Mouse (Mus musculus): Measurements from ENCODE around the gene Letm1. TPM values are rescaled to one million over a fixed set of nuclear protein-coding genes. Genes with fewer than 3 reads are reported as not detected.

The Letm1 gene
- total and polyA plus RNA-seq, 3 experiments = 60.2 to 148 (median 140) TPM

DNA sequence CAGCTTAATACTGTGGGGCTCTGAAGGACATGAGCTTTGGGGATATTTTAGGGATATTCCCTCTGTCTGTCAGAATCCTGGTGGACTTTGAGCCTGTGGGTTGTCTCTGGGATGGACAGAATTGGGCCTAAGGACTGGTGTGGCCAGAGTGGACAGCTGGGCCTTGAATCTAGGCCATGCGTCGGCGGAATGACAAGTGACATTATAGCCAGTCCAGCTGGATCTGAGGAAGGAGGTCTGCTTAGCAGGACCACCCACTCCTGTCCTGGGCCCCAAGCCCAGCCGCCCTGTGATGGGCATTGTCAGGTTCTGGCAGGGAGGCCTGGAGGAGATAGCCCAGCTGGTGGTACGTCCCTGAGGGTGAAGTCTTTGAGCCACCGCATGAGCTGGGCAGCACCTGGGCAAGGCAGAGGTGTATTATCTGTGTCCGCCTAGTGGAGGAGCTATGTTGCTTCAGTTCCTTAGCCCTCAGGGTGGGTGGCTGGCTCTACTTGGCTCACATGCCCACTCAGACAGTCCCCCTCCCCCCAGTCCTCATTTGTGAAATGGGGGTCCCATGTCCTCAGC is 56.5 kb downstream of the Letm1 start:
- Histone ChIP-seq H3K27me3 (ENCODE audit: control insufficient read depth, insufficient read depth, low read length) (peaks cover 10% of the 10 kb centered on the region), H3K9ac (ENCODE audit: low read depth, low read length) (no peak overlapping the region), H3K27ac (no peak overlapping the region), H3K4me3 (no peak overlapping the region), H3K36me3 (ENCODE audit: control insufficient read depth, insufficient read depth, low read length) (no peaks in the 10 kb centered on the region), H3K79me2 (replicated peaks; ENCODE audit: control insufficient read depth, insufficient read depth, low read length) (no peaks in the 10 kb centered on the region), H3K4me1 (ENCODE audit: control insufficient read depth, insufficient read depth, low read length) (no peaks in the 10 kb centered on the region)
- no peak for TF ChIP-seq CTCF (IDR thresholded peaks at IDR 0.05)
- TF ChIP-seq EP300 (IDR thresholded peaks at IDR 0.05; ENCODE audit: insufficient read depth, low read depth, low read length) = no peak
- TF ChIP-seq POLR2A (IDR thresholded peaks at IDR 0.05; ENCODE audit: insufficient read depth, low read depth, low read length) = no peak
- intact Hi-C loops (cut with DNase I) = no loop called here
- no peak for DNase-seq
- WGBS = 87% methylated on average over 7 of the region's 7 CpGs

DNA sequence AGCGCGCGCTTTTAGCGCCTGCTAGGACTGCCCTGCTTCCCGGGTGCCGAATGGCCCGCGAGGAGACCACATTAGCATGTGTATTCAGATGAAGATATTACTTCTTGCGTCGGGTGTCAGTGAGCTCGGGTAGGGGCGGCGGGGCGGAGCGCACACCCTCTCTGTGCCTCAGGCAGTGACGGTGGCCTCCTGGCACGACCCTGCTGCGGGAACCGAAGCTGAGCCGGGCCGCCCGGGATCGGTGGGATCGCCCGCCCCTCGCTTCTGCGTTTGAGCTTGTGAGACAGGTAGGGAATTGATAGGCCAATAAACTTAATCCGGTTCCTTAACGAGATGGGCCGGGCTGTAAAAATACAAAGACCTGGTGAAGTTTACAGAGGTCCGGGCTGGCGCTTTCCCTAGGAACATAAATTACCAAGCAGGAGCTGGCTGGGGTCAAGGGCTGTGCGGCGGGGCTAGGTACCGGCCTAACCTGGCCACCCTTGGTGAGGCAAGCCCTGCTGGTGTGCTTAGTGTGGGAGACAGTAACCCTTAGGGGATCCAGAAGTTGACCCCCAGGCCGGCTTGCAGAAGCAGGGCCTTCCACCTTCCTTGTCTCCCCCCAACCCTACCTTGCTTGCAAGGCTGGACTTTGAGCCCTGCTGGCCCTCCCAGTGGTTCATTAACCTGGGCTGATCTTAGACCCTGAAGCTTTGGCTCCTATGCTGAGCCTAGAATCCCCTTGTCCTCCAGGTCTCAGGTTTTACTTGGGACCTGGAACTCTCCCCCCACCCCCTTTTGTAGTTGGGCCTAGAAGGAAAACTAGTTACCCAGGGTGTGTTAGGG is 58.8 kb downstream of the Letm1 start:
- no peak for TF ChIP-seq EP300 (IDR thresholded peaks at IDR 0.05; ENCODE audit: insufficient read depth, low read depth, low read length)
- no peak for TF ChIP-seq POLR2A (IDR thresholded peaks at IDR 0.05; ENCODE audit: insufficient read depth, low read depth, low read length)
- WGBS = 46% methylated on average over 36 of the region's 36 CpGs
- H3K4me3 ChIP-seq = peak overlapping the region; percentile 92
- peaks cover 10% of the 10 kb centered on the region for H3K27me3 ChIP-seq (ENCODE audit: control insufficient read depth, insufficient read depth, low read length)
- no peaks in the 10 kb centered on the region for H3K79me2 ChIP-seq (replicated peaks; ENCODE audit: control insufficient read depth, insufficient read depth, low read length)
- H3K36me3 ChIP-seq (ENCODE audit: control insufficient read depth, insufficient read depth, low read length) = no peaks in the 10 kb centered on the region
- DNase-seq = no peak
- no peak overlapping the region for H3K27ac ChIP-seq
- peaks cover 1% of the 10 kb centered on the region; the same call in 1 of the 2 replicates for H3K4me1 ChIP-seq (ENCODE audit: control insufficient read depth, insufficient read depth, low read length)
- H3K9ac ChIP-seq (ENCODE audit: low read depth, low read length) = peak overlapping the region; percentile 43; the same call in 1 of the 2 replicates
- intact Hi-C loops (cut with DNase I) = no loop called here

DNA sequence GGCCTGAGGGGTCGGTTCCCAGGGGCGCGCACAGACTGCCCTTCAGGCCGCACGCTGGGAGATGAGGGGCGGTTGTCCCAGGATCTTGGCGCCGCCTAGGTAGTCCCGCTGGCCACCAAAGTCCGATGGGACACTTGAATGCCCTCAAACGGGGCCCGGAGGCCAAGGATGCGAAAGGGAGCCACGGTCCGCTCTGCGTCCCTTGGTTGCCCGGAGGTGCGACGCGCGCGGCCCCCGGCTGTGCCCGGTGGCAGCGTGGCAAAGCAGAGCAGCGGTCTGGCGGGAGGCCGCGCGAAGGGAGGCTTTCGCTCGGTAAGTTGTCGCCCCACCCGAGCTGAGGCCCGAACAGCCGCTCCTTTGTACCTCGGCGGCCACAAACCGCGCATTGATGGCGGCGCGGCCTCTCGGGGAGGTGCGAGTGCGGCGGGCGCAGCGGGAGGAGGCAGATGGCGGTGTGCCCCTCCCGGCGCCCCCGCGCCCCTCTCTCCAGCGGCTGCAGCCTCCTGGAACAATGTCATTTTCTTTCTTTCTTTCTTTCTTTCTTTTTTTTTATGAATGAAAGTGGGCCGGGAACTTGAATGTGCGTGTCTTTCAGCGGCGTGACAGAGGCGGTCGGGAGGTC is 59.5 kb downstream of the Letm1 start:
- 4% methylated on average over 61 of the region's 61 CpGs for WGBS
- intact Hi-C loops (cut with DNase I) = no loop called here
- Histone ChIP-seq H3K27me3 (ENCODE audit: control insufficient read depth, insufficient read depth, low read length) (peaks cover 10% of the 10 kb centered on the region), H3K4me3 (peak overlapping the region; percentile 92), H3K4me1 (ENCODE audit: control insufficient read depth, insufficient read depth, low read length) (peaks cover 1% of the 10 kb centered on the region; the same call in 1 of the 2 replicates), H3K79me2 (replicated peaks; ENCODE audit: control insufficient read depth, insufficient read depth, low read length) (no peaks in the 10 kb centered on the region), H3K27ac (no peak overlapping the region), H3K9ac (ENCODE audit: low read depth, low read length) (peak overlapping the region; percentile 43), H3K36me3 (ENCODE audit: control insufficient read depth, insufficient read depth, low read length) (no peaks in the 10 kb centered on the region)
- DNase-seq = peak; percentile 36 to 48
- no peak for TF ChIP-seq POLR2A (IDR thresholded peaks at IDR 0.05; ENCODE audit: insufficient read depth, low read depth, low read length)
- TF ChIP-seq CTCF (IDR thresholded peaks at IDR 0.05) = no peak; the same call in none of the 2 replicates
- no peak for TF ChIP-seq EP300 (IDR thresholded peaks at IDR 0.05; ENCODE audit: insufficient read depth, low read depth, low read length)

DNA sequence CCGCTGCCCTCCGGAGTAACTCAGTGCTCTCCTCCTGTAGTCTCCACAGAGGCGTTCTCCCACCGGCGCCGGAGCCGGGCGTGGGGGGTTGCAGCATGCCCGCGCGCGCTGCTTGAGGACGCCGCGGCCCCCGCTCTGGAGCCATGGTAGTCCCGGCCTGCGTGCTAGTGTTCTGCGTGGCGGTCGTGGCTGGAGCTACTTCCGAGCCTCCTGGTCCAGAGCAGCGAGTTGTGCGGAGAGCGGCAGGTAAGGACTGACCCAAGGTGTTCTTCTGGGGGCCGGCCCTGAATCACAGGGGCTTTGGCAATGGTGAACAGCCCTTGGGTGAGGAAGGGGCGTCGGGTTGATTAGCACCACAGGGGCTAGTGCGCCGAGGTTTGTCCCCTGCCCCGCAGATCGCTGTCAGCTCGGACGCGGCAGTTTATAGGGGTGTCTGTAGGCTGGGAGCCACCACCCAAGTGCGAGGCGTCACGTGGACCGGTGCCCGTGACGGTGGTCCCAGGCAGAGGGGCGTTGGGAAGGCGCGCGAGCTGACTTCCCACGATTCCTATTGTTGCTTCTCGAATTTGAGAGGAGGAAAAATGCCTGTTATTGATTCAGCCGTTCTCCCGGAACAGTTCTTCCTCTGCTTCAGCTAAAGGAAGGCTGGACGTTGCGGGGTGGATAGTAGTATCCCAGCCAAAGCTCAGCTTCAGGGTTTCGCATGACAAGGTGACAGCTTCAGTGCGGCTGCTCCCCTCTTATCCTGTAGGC is 60.2 kb downstream of the Letm1 start:
- Histone ChIP-seq H3K79me2 (replicated peaks; ENCODE audit: control insufficient read depth, insufficient read depth, low read length) (no peaks in the 10 kb centered on the region), H3K36me3 (ENCODE audit: control insufficient read depth, insufficient read depth, low read length) (no peaks in the 10 kb centered on the region), H3K27ac (peak overlapping the region; percentile 67), H3K27me3 (ENCODE audit: control insufficient read depth, insufficient read depth, low read length) (peaks cover 10% of the 10 kb centered on the region), H3K4me3 (peak overlapping the region; percentile 92), H3K4me1 (ENCODE audit: control insufficient read depth, insufficient read depth, low read length) (peaks cover 1% of the 10 kb centered on the region; the same call in 1 of the 2 replicates), H3K9ac (ENCODE audit: low read depth, low read length) (peak overlapping the region; percentile 81)
- intact Hi-C loops (cut with DNase I) = no loop called here
- under 1% methylated on average over 51 of the region's 53 CpGs for WGBS
- TF ChIP-seq EP300 (IDR thresholded peaks at IDR 0.05; ENCODE audit: insufficient read depth, low read depth, low read length) (no peak), CTCF (IDR thresholded peaks at IDR 0.05) (peak; percentile 40; the same call in 1 of the 2 replicates)
- no peak for DNase-seq

DNA sequence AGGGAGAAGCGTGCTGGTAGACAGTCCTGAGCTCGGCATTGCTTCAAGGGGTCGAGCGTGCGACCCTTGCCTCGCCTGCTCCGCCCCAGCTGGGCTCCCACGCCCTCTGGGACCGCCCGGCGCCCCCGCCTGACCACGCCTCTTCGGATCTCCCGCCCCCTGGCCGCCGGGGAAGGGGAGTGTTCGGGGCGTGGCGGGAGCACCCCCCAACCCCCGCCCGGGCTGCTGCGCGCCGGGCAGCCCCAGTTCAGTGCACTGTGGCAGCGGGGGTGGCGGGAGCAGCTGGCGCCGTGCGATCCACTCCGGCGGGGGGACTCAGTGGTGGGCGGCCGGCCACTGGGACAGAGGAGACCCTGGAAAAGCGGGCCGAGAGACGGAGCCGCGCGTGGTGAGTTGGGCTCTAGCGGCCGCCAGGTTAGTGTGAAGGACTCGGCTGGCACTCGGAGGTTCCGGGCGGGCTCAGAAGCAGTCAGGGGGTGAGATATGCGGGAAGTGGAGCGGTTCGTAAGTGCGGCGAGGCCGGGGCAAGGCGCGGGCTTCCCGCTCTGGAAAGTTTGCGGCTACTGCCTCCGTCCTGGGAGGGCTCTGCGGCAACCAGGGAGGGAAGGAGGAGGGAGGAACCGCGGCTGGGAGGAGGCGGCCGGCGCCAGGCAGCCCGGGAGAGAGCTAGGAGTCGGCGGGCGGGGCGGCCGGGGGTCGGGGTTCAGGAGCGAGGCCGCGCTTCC is 60.9 kb downstream of the Letm1 start, which contains the start of gene Fgfr3:
Fgfr3 (plus strand) TSS at position 134 of the 725 bp plus-strand sequence.
- H3K36me3 ChIP-seq (ENCODE audit: control insufficient read depth, insufficient read depth, low read length) = no peaks in the 10 kb centered on the region
- H3K79me2 ChIP-seq (replicated peaks; ENCODE audit: control insufficient read depth, insufficient read depth, low read length) = no peaks in the 10 kb centered on the region
- H3K4me1 ChIP-seq (ENCODE audit: control insufficient read depth, insufficient read depth, low read length) = peaks cover 1% of the 10 kb centered on the region; the same call in 1 of the 2 replicates
- intact Hi-C loops (cut with DNase I) = loop anchor here (1.0 to 2.0 kb wide), 2 partner anchors 23 to 37 kb away; no protein-coding TSS in a partner anchor
- peak within 1 kb of the TSS; percentile 81 for H3K9ac ChIP-seq (ENCODE audit: low read depth, low read length)
- H3K27ac ChIP-seq = peak within 1 kb of the TSS; percentile 67
- H3K4me3 ChIP-seq = peak within 1 kb of the TSS; percentile 92
- TF ChIP-seq CTCF (IDR thresholded peaks at IDR 0.05) = peak; percentile 44
- TF ChIP-seq EP300 (IDR thresholded peaks at IDR 0.05; ENCODE audit: insufficient read depth, low read depth, low read length) = no peak
- TF ChIP-seq POLR2A (IDR thresholded peaks at IDR 0.05; ENCODE audit: insufficient read depth, low read depth, low read length) = peak; percentile 57
- WGBS = 1% methylated on average over 70 of the region's 73 CpGs
- peak; percentile 86 to 89 for DNase-seq
- peaks cover 10% of the 10 kb centered on the region for H3K27me3 ChIP-seq (ENCODE audit: control insufficient read depth, insufficient read depth, low read length)
